Mouse (Mus musculus): ENCODE results near the gene Rab3il1. TPM values are rescaled to one million over a fixed set of nuclear protein-coding genes. Genes with fewer than 3 reads are reported as not detected.
A peak's percentile ranks its signal among the peaks of the same experiment; 100 is the strongest.

Rab3il1 gene
- polyA plus RNA-seq, 1 experiment from 2014 or later: 30.0 TPM

DNA sequence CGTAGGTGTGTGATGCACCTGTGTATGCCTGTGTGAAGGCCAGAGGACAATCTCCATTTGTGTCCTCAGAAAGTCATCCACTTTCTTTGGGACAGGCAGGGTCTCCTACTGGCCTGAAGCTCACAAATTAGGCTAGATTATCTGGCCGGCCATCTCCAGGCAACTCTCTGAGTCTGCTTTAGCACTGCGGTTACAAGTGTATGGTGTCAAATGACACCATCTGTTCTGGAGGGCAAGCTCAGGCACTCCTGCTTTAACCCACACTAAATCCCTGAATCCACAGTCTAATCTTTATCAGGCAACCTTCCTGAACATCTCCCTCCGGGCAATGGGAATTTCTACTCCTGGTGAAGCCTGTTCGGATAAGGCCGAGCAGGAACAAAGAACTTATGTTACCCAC, 14.3 kb upstream of the Rab3il1 start:
- Histone ChIP-seq H3K4me1 (replicated peaks; ENCODE audit: control insufficient read depth, insufficient read depth, low read length) (peaks cover 12% of the 10 kb centered on the region), H3K9ac (ENCODE audit: low read length) (no peak overlapping the region), H3K4me3 (ENCODE audit: low read depth, low read length) (no peak overlapping the region), H3K4me2 (ENCODE audit: low read length) (no peak overlapping the region), H3K9me3 (ENCODE audit: control insufficient read depth, low read length) (no peaks in the 10 kb centered on the region), H3K36me3 (ENCODE audit: control insufficient read depth, insufficient read depth, low read length) (peaks cover 23% of the 10 kb centered on the region), H3K27ac (ENCODE audit: low read depth) (no peak overlapping the region), H3K27me3 (replicated peaks; ENCODE audit: control insufficient read depth, insufficient read depth, low read length) (no peaks in the 10 kb centered on the region)
- ATAC-seq (replicated peaks; ENCODE audit: low FRiP score, low TSS enrichment, low read depth) (no peak), DNase-seq (ENCODE audit: low spot score) (no peak)
- 33% methylated on average over 6 of the region's 6 CpGs for WGBS

DNA sequence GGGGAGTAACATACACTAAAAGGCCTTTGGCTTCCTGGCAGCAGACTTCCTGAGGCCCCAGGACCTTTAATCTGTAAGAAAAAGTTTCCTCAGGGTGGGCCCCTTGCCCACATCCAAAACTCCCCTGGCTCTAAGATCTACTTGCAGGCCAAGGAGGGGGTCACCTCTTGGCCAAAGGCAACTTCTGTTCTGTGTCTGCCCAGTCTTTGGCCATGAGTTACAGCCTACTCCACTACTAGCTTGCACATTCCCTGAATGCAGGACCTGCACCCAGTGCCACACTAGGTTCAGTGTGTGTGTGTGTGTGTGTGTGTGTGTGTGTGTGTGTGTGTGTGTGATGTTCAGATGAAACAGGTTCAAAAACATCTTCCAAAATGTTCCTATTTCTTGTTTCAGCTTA, 13.9 kb upstream of the Rab3il1 start:
- H3K27me3 ChIP-seq (replicated peaks; ENCODE audit: control insufficient read depth, insufficient read depth, low read length): no peaks in the 10 kb centered on the region
- H3K4me1 ChIP-seq (replicated peaks; ENCODE audit: control insufficient read depth, insufficient read depth, low read length): peaks cover 12% of the 10 kb centered on the region
- no peak overlapping the region for H3K4me2 ChIP-seq (ENCODE audit: low read length)
- DNase-seq (ENCODE audit: low spot score) (no peak), ATAC-seq (replicated peaks; ENCODE audit: low FRiP score, low TSS enrichment, low read depth) (no peak)
- no peak overlapping the region for H3K9ac ChIP-seq (ENCODE audit: low read length)
- H3K36me3 ChIP-seq (ENCODE audit: control insufficient read depth, insufficient read depth, low read length): peaks cover 23% of the 10 kb centered on the region
- no peak overlapping the region for H3K27ac ChIP-seq (ENCODE audit: low read depth)
- no peak overlapping the region for H3K4me3 ChIP-seq (ENCODE audit: low read depth, low read length)
- H3K9me3 ChIP-seq (ENCODE audit: control insufficient read depth, low read length): no peaks in the 10 kb centered on the region

DNA sequence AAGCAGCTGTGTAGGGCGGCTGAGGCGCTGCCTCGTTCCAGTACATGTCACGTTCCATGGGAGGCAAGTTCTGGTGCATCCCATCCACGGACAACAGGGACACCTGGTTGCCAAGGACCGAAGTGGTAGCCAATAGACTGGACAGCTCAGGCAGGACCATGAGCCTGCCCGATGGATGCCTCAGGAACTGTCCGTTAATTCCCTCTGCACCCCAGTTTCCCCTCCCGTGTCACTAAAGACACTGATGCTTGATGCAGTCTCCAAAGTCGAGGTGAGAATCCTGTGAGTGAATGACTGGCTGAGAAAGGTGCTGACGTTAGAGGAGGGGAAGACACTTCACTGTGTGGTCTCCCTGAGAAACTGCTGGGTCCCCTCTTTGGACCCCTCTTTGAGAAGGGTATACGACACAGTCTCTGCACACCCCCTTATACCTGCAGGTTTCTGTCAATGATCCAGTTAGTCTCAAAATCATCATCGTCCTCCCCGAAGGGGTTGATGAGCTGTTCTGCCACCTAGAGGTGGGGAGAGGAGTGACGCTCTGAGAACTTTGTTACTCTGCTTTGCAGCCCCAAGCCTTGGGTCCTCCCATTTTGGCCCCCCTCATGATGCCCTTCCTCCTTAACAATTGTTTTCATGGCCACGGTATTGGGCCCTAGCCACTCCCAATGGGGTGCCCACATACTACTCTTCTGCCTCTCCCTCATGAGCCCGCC, 12.1 kb upstream of the Rab3il1 start:
- 70% methylated on average over 17 of the region's 17 CpGs for WGBS
- ATAC-seq (replicated peaks; ENCODE audit: low FRiP score, low TSS enrichment, low read depth) (no peak), DNase-seq (ENCODE audit: low spot score) (no peak)

DNA sequence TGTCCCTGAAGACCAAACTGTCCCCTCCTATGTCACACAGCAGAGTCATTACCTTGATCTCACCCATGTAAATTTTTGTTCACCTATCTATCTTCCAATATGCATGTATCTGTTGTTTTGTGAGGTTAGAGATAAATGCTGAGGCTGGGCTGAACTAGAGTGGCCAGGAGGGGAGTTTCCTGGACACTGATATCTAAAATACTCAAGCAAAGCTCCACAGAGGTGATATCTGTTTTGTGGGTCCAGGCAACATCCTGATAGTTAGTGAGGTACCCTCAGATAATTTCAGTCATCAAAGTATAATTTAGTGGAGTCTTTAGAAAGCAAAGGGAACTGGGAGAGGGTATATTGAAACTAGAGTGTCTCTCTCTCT, 11.6 kb upstream of the Rab3il1 start:
- H3K4me1 ChIP-seq (replicated peaks; ENCODE audit: control insufficient read depth, insufficient read depth, low read length): 0 out of 2 replicates have a peak, but pooled peaks cover 8% of the 10 kb centered on the region
- H3K9me3 ChIP-seq (ENCODE audit: control insufficient read depth, low read length): no peaks in the 10 kb centered on the region
- peaks cover 14% of the 10 kb centered on the region for H3K36me3 ChIP-seq (ENCODE audit: control insufficient read depth, insufficient read depth, low read length)
- no peaks in the 10 kb centered on the region for H3K27me3 ChIP-seq (replicated peaks; ENCODE audit: control insufficient read depth, insufficient read depth, low read length)
- H3K4me2 ChIP-seq (ENCODE audit: low read length): no peak overlapping the region
- ATAC-seq (replicated peaks; ENCODE audit: low FRiP score, low TSS enrichment, low read depth) (no peak), DNase-seq (ENCODE audit: low spot score) (no peak)
- H3K27ac ChIP-seq (ENCODE audit: low read depth): no peak overlapping the region
- no peak overlapping the region for H3K9ac ChIP-seq (ENCODE audit: low read length)
- H3K4me3 ChIP-seq (ENCODE audit: low read depth, low read length): no peak overlapping the region

More for the DNA sequence above, 12.1 kb upstream of the Rab3il1 start:
- H3K27me3 ChIP-seq (replicated peaks; ENCODE audit: control insufficient read depth, insufficient read depth, low read length): no peaks in the 10 kb centered on the region
- peaks cover 19% of the 10 kb centered on the region for H3K36me3 ChIP-seq (ENCODE audit: control insufficient read depth, insufficient read depth, low read length)
- H3K4me2 ChIP-seq (ENCODE audit: low read length): no peak overlapping the region
- no peak overlapping the region for H3K4me3 ChIP-seq (ENCODE audit: low read depth, low read length)
- no peak overlapping the region for H3K9ac ChIP-seq (ENCODE audit: low read length)
- H3K9me3 ChIP-seq (ENCODE audit: control insufficient read depth, low read length): no peaks in the 10 kb centered on the region
- no peak overlapping the region for H3K27ac ChIP-seq (ENCODE audit: low read depth)
- peaks cover 10% of the 10 kb centered on the region; the same call in 1 of the 2 replicates for H3K4me1 ChIP-seq (replicated peaks; ENCODE audit: control insufficient read depth, insufficient read depth, low read length)

DNA sequence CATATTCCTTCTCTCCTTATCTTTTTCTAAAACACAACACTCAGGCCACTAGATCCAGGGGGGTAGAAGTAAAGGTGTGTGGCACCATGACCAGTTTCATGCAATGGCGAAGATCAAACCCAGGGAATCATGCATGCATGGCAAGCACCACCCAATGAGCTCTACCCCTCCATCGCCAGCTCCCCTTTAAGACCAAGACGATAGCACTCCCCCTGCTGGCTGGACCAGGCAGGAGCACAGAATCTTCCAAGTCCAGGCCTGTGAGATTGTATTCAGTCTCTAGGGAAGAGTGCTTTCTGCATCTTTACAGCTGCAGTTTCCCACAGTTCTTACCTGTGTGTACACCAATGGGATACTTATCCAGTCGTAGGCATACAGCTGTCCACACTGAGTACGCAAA, 10.2 kb upstream of the Rab3il1 start:
- 23% methylated on average over 5 of the region's 5 CpGs for WGBS

DNA sequence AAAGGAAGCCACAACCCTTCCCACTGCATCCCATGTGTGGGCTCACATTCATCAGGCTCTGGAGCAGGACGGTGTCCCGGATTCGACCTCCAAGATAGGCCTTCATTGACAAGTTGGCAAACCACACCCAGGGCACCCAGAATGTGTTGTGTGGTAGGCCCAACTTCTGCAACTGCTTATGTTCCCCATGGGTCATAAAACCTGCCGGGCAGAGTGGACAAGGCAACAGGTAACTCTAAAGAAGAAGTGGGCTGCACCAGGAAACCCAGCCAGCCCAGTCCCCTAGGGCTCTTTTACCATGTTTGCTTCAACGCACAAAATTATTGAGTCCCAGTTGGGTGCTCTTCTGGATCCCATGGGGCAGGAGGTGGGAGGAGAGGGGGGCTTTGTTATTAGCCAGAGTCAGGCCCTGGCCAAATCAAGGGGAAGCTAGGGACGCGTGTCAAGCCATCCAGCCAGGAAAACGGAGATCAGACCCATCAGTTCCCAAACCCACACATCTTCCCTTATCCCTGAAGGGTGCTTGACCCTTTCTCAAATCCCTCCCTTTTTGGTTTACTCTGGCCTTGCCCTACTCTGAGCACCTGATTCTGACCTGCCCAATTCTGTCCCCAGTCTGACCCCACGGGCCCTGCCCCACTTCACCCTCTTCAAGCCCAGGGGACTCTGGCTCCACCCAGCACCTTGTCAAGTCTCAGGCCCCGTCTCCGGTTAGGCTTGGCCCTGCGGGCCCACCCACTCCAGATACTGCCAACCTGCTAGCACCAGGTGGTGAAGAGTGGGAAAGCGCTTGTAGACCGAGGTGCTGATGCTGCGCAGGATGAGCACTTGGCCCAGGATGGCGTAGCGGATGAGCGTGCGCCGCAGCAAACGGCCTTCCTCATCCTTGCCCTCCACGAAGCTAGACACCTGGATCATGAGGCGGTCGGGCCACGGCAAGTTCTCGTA, 9.2 kb upstream of the Rab3il1 start:
- Histone ChIP-seq H3K36me3 (ENCODE audit: control insufficient read depth, insufficient read depth, low read length) (no peaks in the 10 kb centered on the region), H3K9ac (ENCODE audit: low read length) (peak overlapping the region; percentile 16; the same call in 1 of the 2 replicates), H3K4me1 (replicated peaks; ENCODE audit: control insufficient read depth, insufficient read depth, low read length) (0 out of 2 replicates have a peak, but pooled peaks cover 8% of the 10 kb centered on the region), H3K27me3 (replicated peaks; ENCODE audit: control insufficient read depth, insufficient read depth, low read length) (no peaks in the 10 kb centered on the region), H3K4me3 (ENCODE audit: low read depth, low read length) (peak overlapping the region; percentile 21), H3K27ac (ENCODE audit: low read depth) (no peak overlapping the region), H3K4me2 (ENCODE audit: low read length) (peak overlapping the region; percentile 48), H3K9me3 (ENCODE audit: control insufficient read depth, low read length) (no peaks in the 10 kb centered on the region)
- whole genome bisulfite sequencing: 46% methylated on average over 26 of the region's 26 CpGs
- peak; percentile 45 for ATAC-seq (replicated peaks; ENCODE audit: low FRiP score, low TSS enrichment, low read depth)
- DNase-seq (ENCODE audit: low spot score): no peak

More for the DNA sequence above, 10.2 kb upstream of the Rab3il1 start:
- DNase-seq (ENCODE audit: low spot score) (peak; percentile 90), ATAC-seq (replicated peaks; ENCODE audit: low FRiP score, low TSS enrichment, low read depth) (no peak)
- H3K9ac ChIP-seq (ENCODE audit: low read length): no peak overlapping the region
- H3K27me3 ChIP-seq (replicated peaks; ENCODE audit: control insufficient read depth, insufficient read depth, low read length): no peaks in the 10 kb centered on the region
- H3K4me2 ChIP-seq (ENCODE audit: low read length): no peak overlapping the region
- no peak overlapping the region for H3K4me3 ChIP-seq (ENCODE audit: low read depth, low read length)
- no peak overlapping the region for H3K27ac ChIP-seq (ENCODE audit: low read depth)
- 0 out of 2 replicates have a peak, but pooled peaks cover 8% of the 10 kb centered on the region for H3K4me1 ChIP-seq (replicated peaks; ENCODE audit: control insufficient read depth, insufficient read depth, low read length)
- no peaks in the 10 kb centered on the region for H3K9me3 ChIP-seq (ENCODE audit: control insufficient read depth, low read length)
- no peaks in the 10 kb centered on the region for H3K36me3 ChIP-seq (ENCODE audit: control insufficient read depth, insufficient read depth, low read length)

DNA sequence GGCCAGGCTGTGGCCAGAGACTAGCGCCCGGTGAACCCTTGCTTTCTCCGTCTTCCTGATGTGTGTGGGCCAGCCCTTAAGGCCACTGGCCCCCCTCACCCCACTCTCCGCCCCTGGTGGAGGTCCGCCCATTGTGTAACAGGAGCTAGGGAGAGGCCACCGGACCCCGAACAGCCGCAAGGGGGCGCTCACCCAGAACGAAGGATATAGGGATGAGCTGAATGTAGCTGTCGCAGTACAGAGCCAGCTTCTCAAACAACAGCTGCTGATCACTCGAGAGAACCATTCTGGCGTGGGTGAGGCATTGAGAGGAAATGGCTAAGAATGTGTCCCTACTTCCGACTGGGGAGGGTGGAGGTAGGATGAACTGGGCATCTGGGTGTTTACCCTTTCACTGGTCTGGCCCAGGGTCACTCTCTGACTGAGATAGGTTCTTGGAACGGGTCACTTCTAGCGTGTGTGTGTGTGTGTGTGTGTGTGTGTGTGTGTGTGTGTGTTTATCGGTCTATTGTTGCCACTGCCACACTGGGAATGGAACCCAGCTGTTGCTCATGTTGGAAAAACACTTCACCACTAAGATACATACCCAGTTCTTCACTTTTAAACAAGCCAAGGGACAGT, 8.3 kb upstream of the Rab3il1 start:
- no peaks in the 10 kb centered on the region for H3K27me3 ChIP-seq (replicated peaks; ENCODE audit: control insufficient read depth, insufficient read depth, low read length)
- DNase-seq (ENCODE audit: low spot score): peak; percentile 98
- 5% methylated on average over 17 of the region's 17 CpGs for WGBS
- peak; percentile 82 for ATAC-seq (replicated peaks; ENCODE audit: low FRiP score, low TSS enrichment, low read depth)
- H3K9me3 ChIP-seq (ENCODE audit: control insufficient read depth, low read length): no peaks in the 10 kb centered on the region
- H3K27ac ChIP-seq (ENCODE audit: low read depth): no peak overlapping the region
- H3K9ac ChIP-seq (ENCODE audit: low read length): peak overlapping the region; percentile 16; the same call in 1 of the 2 replicates
- H3K4me1 ChIP-seq (replicated peaks; ENCODE audit: control insufficient read depth, insufficient read depth, low read length): 0 out of 2 replicates have a peak, but pooled peaks cover 8% of the 10 kb centered on the region
- H3K4me2 ChIP-seq (ENCODE audit: low read length): peak overlapping the region; percentile 48
- peak overlapping the region; percentile 21 for H3K4me3 ChIP-seq (ENCODE audit: low read depth, low read length)
- no peaks in the 10 kb centered on the region for H3K36me3 ChIP-seq (ENCODE audit: control insufficient read depth, insufficient read depth, low read length)

DNA sequence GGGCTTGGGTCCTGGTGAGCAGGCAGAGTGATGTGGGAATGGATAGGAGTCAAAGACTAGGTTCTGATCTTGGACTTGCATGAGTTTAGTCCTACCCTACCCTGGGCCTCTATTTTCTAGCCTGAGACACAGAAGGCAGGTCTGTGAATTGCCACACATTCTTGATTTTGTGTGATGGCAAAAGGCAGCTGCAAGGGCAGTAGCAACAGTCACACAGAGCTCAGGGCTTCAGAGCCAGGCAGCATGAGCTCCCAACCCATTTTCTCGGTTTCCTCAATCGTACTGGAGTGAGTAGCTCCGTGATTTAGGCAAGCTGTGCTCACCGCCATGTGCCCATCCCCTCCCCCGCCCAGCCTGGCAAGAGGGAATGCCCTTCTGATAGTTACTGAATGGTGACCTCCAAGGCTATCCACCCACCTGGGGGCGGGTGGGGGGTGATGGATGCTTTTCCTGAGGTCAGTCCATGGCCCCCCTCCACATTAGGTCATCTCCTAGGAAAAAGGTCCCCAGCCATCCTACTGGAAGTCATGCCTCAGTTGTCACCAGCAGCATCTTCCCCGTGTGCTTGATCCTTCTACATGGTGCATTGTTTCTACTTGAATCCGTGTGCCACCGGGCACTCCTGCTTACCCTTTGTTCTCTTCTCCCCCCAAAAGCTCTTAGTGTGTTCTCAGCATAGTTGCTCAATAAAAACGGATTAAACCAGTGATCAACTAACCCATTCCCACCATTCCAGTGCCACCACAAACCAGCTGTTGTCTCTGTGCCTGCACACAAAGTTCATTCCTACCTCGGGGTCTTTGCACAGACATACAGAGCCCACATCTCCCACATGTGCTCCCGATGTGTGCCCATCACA, 4.0 kb upstream of the Rab3il1 start:
- Histone ChIP-seq H3K27me3 (replicated peaks; ENCODE audit: control insufficient read depth, insufficient read depth, low read length) (no peaks in the 10 kb centered on the region), H3K9me3 (ENCODE audit: control insufficient read depth, low read length) (0 out of 2 replicates have a peak, but pooled peaks cover 3% of the 10 kb centered on the region), H3K4me3 (ENCODE audit: low read depth, low read length) (no peak overlapping the region), H3K4me2 (ENCODE audit: low read length) (no peak overlapping the region), H3K4me1 (replicated peaks; ENCODE audit: control insufficient read depth, insufficient read depth, low read length) (0 out of 2 replicates have a peak, but pooled peaks cover 8% of the 10 kb centered on the region), H3K27ac (ENCODE audit: low read depth) (no peak overlapping the region), H3K36me3 (ENCODE audit: control insufficient read depth, insufficient read depth, low read length) (no peaks in the 10 kb centered on the region), H3K9ac (ENCODE audit: low read length) (no peak overlapping the region)
- DNase-seq (ENCODE audit: low spot score): no peak
- ATAC-seq (replicated peaks; ENCODE audit: low FRiP score, low TSS enrichment, low read depth): no peak
- WGBS: 79% methylated on average over 12 of the region's 12 CpGs

All from intestine, embryonic 14.5 days (tissue).